Mouse (Mus musculus) adrenal gland, adult 8-10 months (tissue): ENCODE measurements at regions not wholly inside any gene's neighbourhood (a gene's known extent, or its start where the extent isn't known, plus 50 kb on each side); places are given as distances from the start of the nearest gene placed in this dataset.

Experiments used
- DNase-seq: peaks from one replicate; pipeline ENCODE4 v3.0.0; 2022

- DNase-seq, result no peak
Observed at GRCm38 (mm10) chr1:125488915-125489730, 53.6 kb upstream of the Actr3 start.

GRCm38 (mm10) chr1:125491014-125491413, 55.5 kb upstream of the Actr3 start:
- no peak for DNase-seq

- no peak for DNase-seq
Observed at GRCm38 (mm10) chr1:125494598-125494997, 59.1 kb upstream of the Actr3 start.

- DNase-seq, result no peak
Observed at GRCm38 (mm10) chr1:125495320-125496083, 60.0 kb upstream of the Actr3 start.

- no peak for DNase-seq
Observed at GRCm38 (mm10) chr1:125497006-125497405, 61.5 kb upstream of the Actr3 start.

- no peak for DNase-seq
Observed at GRCm38 (mm10) chr1:125501964-125502517, 58.4 kb upstream of the Slc35f5 start.

- DNase-seq, result no peak
Observed at GRCm38 (mm10) chr1:125503878-125504277, 56.5 kb upstream of the Slc35f5 start.

GRCm38 (mm10) chr1:125507786-125508514, 52.4 kb upstream of the Slc35f5 start:
- DNase-seq, result peak; percentile 8

GRCm38 (mm10) chr1:125508594-125509257, 51.7 kb upstream of the Slc35f5 start:
- peak; percentile 55 for DNase-seq
